Mouse (Mus musculus) lung, embryonic 14.5 days (tissue): ENCODE data around the gene Gh. TPM values are rescaled to one million over a fixed set of nuclear protein-coding genes. Genes with fewer than 3 reads are reported as not detected.

Source experiments
- ATAC-seq: fragments of 200-750 bp; cut with Nextera tagmentation; 2 replicates; pipeline ENCODE4 v1.8.0; 2017; ENCODE audit warnings: mild to moderate bottlenecking, moderate TSS enrichment, moderate library complexity; ENCODE audit not compliant: insufficient read depth
- DNase-seq: peaks from one replicate; pipeline ENCODE4 v3.0.0-alpha.2; 2015
- H3K27ac ChIP-seq: fragments of 300-500 bp; sonication (generic); 2 replicates; pipeline ENCODE4 v1.5.1; 2014; ENCODE audit warnings: low read depth, mild to moderate bottlenecking, moderate library complexity
- H3K27me3 ChIP-seq: fragments of 300-500 bp; sonication (generic); 2 replicates; pipeline ENCODE4 v1.6.1; 2014; ENCODE audit warnings: low read length, control low read depth; ENCODE audit not compliant: insufficient read depth
- H3K36me3 ChIP-seq: fragments of 300-500 bp; sonication (generic); 2 replicates; pipeline ENCODE4 v1.6.1; 2014; ENCODE audit warnings: control low read depth; ENCODE audit not compliant: insufficient read depth
- H3K4me1 ChIP-seq: fragments of 300-500 bp; sonication (generic); 2 replicates; pipeline ENCODE4 v1.6.1; 2014; ENCODE audit warnings: antibody characterized with exemption, control low read depth; ENCODE audit not compliant: insufficient read depth
- H3K4me2 ChIP-seq: fragments of 300-500 bp; sonication (generic); 2 replicates; pipeline ENCODE4 v1.6.1; 2014; ENCODE audit warnings: mild to moderate bottlenecking
- H3K4me3 ChIP-seq: fragments of 300-500 bp; sonication (generic); 2 replicates; pipeline ENCODE4 v1.5.1; 2014; ENCODE audit warnings: low read depth, low read length
- H3K9ac ChIP-seq: fragments of 300-500 bp; sonication (generic); 2 replicates; pipeline ENCODE4 v1.6.1; 2014
- H3K9me3 ChIP-seq: fragments of 300-500 bp; sonication (generic); 2 replicates; pipeline ENCODE4 v1.6.1; 2016; ENCODE audit warnings: low read depth, low read length, control low read depth
- CTCF ChIP-seq: IDR thresholded peaks from 2 replicates; pipeline ENCODE4 v1.5.1; 2016; ENCODE audit warnings: antibody characterized with exemption, low read depth
- WGBS: fragments of 180-500 bp; shearing (Covaris S2); extraction: QIAGEN DNeasy Blood & Tissue Kit; methylation state at CpG from one replicate; pipeline ENCODE4 v1.1.7; 2014; 5-methylcytosine and 5-hydroxymethylcytosine counted together
- polyA plus RNA-seq: library from polyadenylated mRNA; unstranded; fragments of >200 nt; fragmentation: Nextera tagmentation; extraction: Ambion mirVana; gene quantifications from 2 replicates; pipeline ENCODE4 v1.2.1, GENCODE M21; 2014

The Gh gene
- polyA plus RNA-seq, 1 experiment from 2014 or later, result not detected

DNA sequence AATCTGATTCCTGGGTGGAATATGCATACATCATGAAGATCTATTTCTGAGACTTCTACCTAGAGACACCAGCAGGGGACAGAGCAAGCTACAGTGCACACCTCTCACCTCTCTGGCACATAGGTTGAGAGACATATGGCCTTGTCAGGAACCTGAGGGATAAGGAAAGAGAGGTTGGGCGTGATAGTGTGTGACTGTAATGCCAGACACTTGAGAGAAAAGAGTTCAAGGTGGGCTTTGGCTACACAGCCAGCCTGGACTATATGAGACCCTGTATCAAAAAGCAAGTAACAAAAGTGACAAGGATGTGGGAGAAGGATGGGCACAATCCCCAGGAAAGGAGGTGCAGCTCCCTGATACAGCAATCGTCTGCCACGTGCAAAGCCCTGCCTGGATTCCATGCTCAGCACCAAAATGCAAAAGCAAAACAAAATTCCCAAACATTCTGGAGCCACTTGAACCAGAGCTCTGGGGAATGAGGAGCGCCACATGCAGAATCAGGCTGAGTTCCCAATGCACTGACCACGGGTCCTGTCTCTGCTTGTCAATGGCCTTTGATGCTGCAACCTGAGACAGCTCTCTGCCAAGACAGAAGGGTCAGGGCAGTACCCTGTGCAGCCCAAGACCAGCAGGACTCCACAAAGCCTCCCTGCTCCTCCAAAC is 30.4 kb downstream of the Gh start:
- ATAC-seq, result no peak
- H3K27me3 ChIP-seq, result no peaks in the 10 kb centered on the region
- H3K4me1 ChIP-seq, result peaks cover 32% of the 10 kb centered on the region
- 13% methylated on average over 5 of the region's 5 CpGs for WGBS
- H3K4me3 ChIP-seq, result peak overlapping the region; percentile 98
- H3K27ac ChIP-seq, result peak overlapping the region; percentile 98
- H3K9me3 ChIP-seq, result no peaks in the 10 kb centered on the region
- peak; percentile 31; the same call in 1 of the 2 replicates for TF ChIP-seq CTCF
- peak overlapping the region; percentile 89 for H3K4me2 ChIP-seq
- peak; percentile 47 for DNase-seq
- H3K9ac ChIP-seq, result peak overlapping the region; percentile 99
- H3K36me3 ChIP-seq, result peaks cover 26% of the 10 kb centered on the region

DNA sequence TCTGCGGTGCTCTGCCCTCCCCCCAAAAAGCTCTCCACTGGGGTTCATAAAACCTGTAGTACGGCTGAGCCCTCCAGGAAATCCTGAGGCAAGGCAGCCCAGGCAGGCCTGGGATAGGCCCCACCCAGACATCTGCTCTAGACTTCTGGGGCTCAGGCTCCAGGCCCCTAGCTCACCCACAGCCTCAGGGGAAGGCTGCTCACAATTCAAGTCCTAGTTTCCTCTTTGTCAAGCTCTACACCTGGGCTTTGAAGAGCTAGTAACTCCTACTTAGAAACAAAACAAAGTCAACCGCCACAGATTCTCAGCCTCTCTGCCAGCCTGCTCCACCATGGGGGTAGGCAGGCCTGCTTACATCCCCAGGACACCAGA is 32.6 kb downstream of the Gh start:
- peaks cover 48% of the 10 kb centered on the region for H3K36me3 ChIP-seq
- no peak for TF ChIP-seq CTCF
- peak overlapping the region; percentile 49 for H3K9ac ChIP-seq
- 11% methylated on average over 3 of the region's 3 CpGs for WGBS
- ATAC-seq (no peak), DNase-seq (peak; percentile 51)
- H3K4me3 ChIP-seq, result peak overlapping the region; percentile 14
- no peaks in the 10 kb centered on the region for H3K27me3 ChIP-seq
- peak overlapping the region; percentile 55 for H3K4me2 ChIP-seq
- peaks cover 25% of the 10 kb centered on the region for H3K4me1 ChIP-seq
- peak overlapping the region; percentile 72 for H3K27ac ChIP-seq
- no peaks in the 10 kb centered on the region for H3K9me3 ChIP-seq

DNA sequence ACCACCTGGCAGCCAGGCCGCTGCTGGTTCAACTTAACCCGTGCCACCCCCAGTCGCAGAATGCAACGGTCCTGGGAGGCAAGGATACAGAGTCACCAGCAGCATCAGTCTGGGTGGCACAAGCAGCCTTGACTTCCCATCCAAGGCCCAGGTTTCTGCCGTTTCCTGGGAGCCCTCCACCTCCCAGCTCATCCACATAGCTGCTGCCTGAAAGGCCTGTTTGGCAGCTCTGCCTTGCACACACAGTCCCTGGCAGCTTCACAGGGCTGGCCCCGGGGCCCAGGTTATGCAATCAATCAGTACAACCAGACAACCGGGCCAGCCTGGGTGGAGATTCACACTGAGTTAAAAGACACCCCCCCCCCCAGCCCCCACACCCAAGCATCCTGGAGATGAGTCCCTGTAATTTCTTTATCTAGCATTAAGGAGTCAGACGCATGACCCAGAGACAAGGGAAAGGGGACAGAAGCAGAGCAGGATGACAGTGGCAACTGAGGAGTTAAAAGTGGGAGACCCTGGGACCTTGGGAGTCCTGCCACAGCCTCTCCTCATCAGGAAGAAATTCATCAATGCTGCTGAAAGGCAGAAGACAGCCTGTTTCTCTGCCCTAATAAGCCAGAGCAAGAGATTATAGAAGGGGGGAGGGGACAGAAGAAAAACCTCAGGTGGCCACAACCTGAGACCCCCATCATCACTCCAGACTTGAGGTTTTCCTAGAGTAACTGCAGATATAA is 33.2 kb downstream of the Gh start:
- WGBS, result 21% methylated on average over 8 of the region's 8 CpGs

DNA sequence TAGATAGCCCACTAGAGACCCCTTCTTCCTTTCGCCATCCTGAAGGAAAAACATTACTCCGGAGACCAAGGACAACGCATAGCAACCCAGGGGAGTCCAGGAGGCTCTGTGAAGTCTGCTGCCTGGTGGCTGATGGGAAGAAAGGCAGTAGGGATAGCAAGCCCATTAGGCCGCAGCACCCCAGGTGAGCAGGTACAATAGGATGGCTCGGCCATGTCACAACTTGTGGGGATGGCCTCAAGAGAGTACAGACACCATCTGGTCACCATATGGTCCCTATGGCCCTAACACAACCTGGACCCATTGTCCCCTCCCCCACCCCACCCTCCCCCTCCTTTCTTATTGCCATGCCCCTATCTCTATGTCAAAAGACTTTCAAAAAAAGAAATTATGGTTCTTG is 33.8 kb downstream of the Gh start:
- Histone ChIP-seq H3K36me3 (peaks cover 60% of the 10 kb centered on the region), H3K9ac (no peak overlapping the region), H3K27me3 (no peaks in the 10 kb centered on the region), H3K27ac (peak overlapping the region; percentile 72; the same call in 1 of the 2 replicates), H3K4me1 (peaks cover 22% of the 10 kb centered on the region), H3K9me3 (no peaks in the 10 kb centered on the region), H3K4me3 (no peak overlapping the region), H3K4me2 (peak overlapping the region; percentile 55)
- DNase-seq (no peak), ATAC-seq (no peak)
- no peak for TF ChIP-seq CTCF
- WGBS, result 61% methylated on average over 5 of the region's 5 CpGs

More for the DNA sequence above, 33.2 kb downstream of the Gh start:
- peak overlapping the region; percentile 49 for H3K9ac ChIP-seq
- no peak for ATAC-seq
- peak overlapping the region; percentile 72 for H3K27ac ChIP-seq
- H3K27me3 ChIP-seq, result no peaks in the 10 kb centered on the region
- DNase-seq, result peak; percentile 49
- H3K4me3 ChIP-seq, result peak overlapping the region; percentile 15
- no peak for TF ChIP-seq CTCF
- H3K4me2 ChIP-seq, result peak overlapping the region; percentile 55
- peaks cover 22% of the 10 kb centered on the region for H3K4me1 ChIP-seq
- no peaks in the 10 kb centered on the region for H3K9me3 ChIP-seq
- H3K36me3 ChIP-seq, result peaks cover 53% of the 10 kb centered on the region

DNA sequence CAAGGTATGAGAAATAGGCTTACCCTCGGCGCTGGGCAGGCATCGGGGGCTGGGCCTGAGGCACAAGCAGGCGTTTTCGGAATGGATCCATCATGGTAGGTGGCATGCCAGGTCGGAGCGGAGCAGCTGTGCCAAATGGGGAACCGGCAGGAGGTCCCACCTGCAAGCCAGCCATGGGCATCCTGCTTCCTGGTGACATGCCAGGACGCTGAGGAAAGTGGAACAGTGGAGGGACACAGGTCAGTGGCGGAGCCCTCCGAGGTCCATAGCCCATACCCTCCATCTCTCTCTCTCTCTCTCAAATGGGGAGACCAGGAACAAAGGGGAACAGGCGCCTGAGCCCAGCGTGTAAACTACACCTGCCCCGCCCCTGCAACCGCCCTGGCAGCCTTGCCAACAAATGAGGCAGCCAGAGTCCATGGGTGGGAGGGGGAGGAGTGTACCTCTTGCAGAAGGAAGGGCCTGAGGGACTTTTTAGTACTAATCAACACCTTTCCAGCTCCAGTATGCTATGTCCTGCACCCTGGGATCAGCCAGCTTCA is 34.3 kb downstream of the Gh start:
- ATAC-seq (no peak), DNase-seq (no peak)
- H3K27ac ChIP-seq, result no peak overlapping the region
- H3K4me3 ChIP-seq, result no peak overlapping the region
- no peak overlapping the region for H3K4me2 ChIP-seq
- no peaks in the 10 kb centered on the region for H3K9me3 ChIP-seq
- peaks cover 22% of the 10 kb centered on the region for H3K4me1 ChIP-seq
- peaks cover 64% of the 10 kb centered on the region for H3K36me3 ChIP-seq
- no peaks in the 10 kb centered on the region for H3K27me3 ChIP-seq
- TF ChIP-seq CTCF, result no peak
- H3K9ac ChIP-seq, result no peak overlapping the region
- WGBS, result 59% methylated on average over 15 of the region's 15 CpGs

DNA sequence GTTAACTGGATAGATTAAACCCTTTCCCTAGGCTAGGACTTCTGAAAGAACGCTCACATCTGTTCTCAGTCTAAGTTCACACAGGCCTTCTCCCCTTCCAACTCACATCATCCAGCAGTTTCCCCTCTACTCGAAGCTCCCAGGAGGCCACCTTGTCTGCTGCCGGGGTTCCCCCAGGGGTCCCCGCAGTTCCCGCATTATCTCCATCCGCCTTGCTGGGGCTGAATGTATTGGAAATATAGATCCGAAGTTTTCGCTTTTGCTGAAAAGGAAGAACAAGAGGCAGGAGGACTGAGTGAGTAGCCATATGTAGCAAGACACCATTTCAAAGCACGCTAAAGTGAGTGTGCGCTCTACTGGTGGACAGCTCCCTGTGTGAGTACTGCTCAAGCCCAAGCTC is 35.2 kb downstream of the Gh start:
- Histone ChIP-seq H3K9ac (no peak overlapping the region), H3K36me3 (peaks cover 74% of the 10 kb centered on the region), H3K4me2 (no peak overlapping the region), H3K27ac (no peak overlapping the region), H3K4me1 (peaks cover 20% of the 10 kb centered on the region), H3K4me3 (no peak overlapping the region), H3K27me3 (no peaks in the 10 kb centered on the region), H3K9me3 (no peaks in the 10 kb centered on the region)
- WGBS, result 90% methylated on average over 10 of the region's 10 CpGs
- ATAC-seq (no peak), DNase-seq (no peak)
- no peak for TF ChIP-seq CTCF

DNA sequence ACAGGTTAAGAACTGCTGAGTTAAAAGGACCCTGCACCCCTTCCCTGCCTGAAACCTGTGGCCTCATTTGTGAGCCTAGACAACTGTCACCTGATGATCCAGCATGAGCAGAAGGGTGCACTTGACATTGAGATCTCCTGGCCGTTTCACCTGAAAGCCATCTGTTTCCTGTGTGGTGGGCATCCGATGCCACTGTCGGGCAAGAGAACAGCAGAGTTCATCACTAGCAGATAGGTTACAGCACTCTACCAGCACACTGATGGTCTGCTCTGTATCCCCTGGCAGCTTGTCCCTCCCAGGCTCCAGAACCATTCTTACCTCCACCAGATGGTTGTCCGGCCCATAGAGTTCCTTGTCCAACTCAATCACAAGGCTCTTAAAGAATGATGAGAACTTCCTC is 36.1 kb downstream of the Gh start:
- Histone ChIP-seq H3K9ac (no peak overlapping the region), H3K27me3 (no peaks in the 10 kb centered on the region), H3K4me3 (no peak overlapping the region), H3K4me1 (peaks cover 16% of the 10 kb centered on the region), H3K36me3 (peaks cover 80% of the 10 kb centered on the region), H3K9me3 (no peaks in the 10 kb centered on the region), H3K27ac (no peak overlapping the region), H3K4me2 (no peak overlapping the region)
- ATAC-seq (no peak), DNase-seq (no peak)
- 93% methylated on average over 4 of the region's 4 CpGs for WGBS
- no peak for TF ChIP-seq CTCF
